Mouse (Mus musculus) heart, adult 2 months (tissue): Measurements from ENCODE around the gene Crp. TPM values are rescaled to one million over a fixed set of nuclear protein-coding genes. Genes with fewer than 3 reads are reported as not detected.

Experiments used
- DNase-seq, 2 experiments: peaks; one replicate each; pipeline ENCODE4 v3.0.0; 2021
- H3K27ac ChIP-seq: fragments of 200-600 bp; 2 replicates; pipeline ENCODE4 v1.8.1; 2022
- H3K27me3 ChIP-seq: fragments of 200-500 bp; 2 replicates; pipeline ENCODE4 v1.6.1; 2012; ENCODE audit warnings: mild to moderate bottlenecking, low read length, inconsistent platforms, mixed read lengths; ENCODE audit not compliant: control insufficient read depth, insufficient read depth
- H3K36me3 ChIP-seq: fragments of 200-500 bp; 2 replicates; pipeline ENCODE4 v1.6.1; 2012; ENCODE audit warnings: low read length, inconsistent platforms; ENCODE audit not compliant: control insufficient read depth, insufficient read depth
- H3K4me1 ChIP-seq: fragments of 200-500 bp; 2 replicates; pipeline ENCODE4 v1.6.1; 2011; ENCODE audit warnings: low read length; ENCODE audit not compliant: control insufficient read depth, insufficient read depth
- H3K4me3 ChIP-seq: fragments of 200-600 bp; 2 replicates; pipeline ENCODE4 v1.8.1; 2022
- H3K79me2 ChIP-seq: fragments of 200-500 bp; replicated peaks from 2 replicates; pipeline ENCODE4 v1.6.1; 2012; ENCODE audit warnings: mild to moderate bottlenecking, inconsistent platforms, low read length, moderate library complexity, mixed read lengths; ENCODE audit not compliant: control insufficient read depth, insufficient read depth
- H3K9ac ChIP-seq: fragments of 200-500 bp; 2 replicates; pipeline ENCODE4 v1.6.1; 2012; ENCODE audit warnings: low read depth, mild to moderate bottlenecking, control low read depth, inconsistent platforms, low read length, mixed read lengths
- CTCF ChIP-seq: fragments of 200-600 bp; IDR thresholded peaks from 2 replicates; pipeline ENCODE4 v1.8.1; 2022; ENCODE audit warnings: antibody characterized with exemption, mild to moderate bottlenecking, moderate library complexity
- EP300 ChIP-seq: fragments of 200-500 bp; IDR thresholded peaks from 2 replicates; pipeline ENCODE4 v1.6.1; 2011; ENCODE audit warnings: low read depth, low read length, control low read depth; ENCODE audit not compliant: insufficient read depth
- POLR2A ChIP-seq: fragments of 200-500 bp; IDR thresholded peaks from 2 replicates; pipeline ENCODE4 v1.6.1; 2011; ENCODE audit warnings: mild to moderate bottlenecking, low read depth, low read length, control low read depth; ENCODE audit not compliant: insufficient read depth
- WGBS: fragments of 180-500 bp; shearing (Covaris S2); methylation state at CpG from one replicate; pipeline ENCODE4 v1.1.7; 2018; 5-methylcytosine and 5-hydroxymethylcytosine counted together
- intact Hi-C: fragments of 180-260 bp; cut with DNase I; formaldehyde crosslinking; loops from one replicate; pipeline ENCODE4 v1.15.1; 2025
- polyA plus RNA-seq: library from polyadenylated mRNA; depleted of rRNA; stranded (reverse); fragments of >200 nt; gene quantifications from 2 replicates; pipeline ENCODE4 v1.2.3, GENCODE M21; 2012
- total RNA-seq, 2 experiments: library from RNA; stranded (reverse); gene quantifications; 2 replicates each; pipeline ENCODE4 v1.2.3; 2021

The Crp gene
- total and polyA plus RNA-seq, 3 experiments: not detected

GRCm38 (mm10) chr1:172751241-172751640 is 53.4 kb downstream of the Crp start:
- Histone ChIP-seq H3K27me3 (no peaks in the 10 kb centered on the region), H3K79me2 (no peaks in the 10 kb centered on the region), H3K4me3 (no peak overlapping the region), H3K4me1 (no peaks in the 10 kb centered on the region), H3K36me3 (no peaks in the 10 kb centered on the region), H3K27ac (no peak overlapping the region), H3K9ac (no peak overlapping the region)
- WGBS: 78% methylated on average over 3 of the region's 3 CpGs
- DNase-seq: no peak
- intact Hi-C loops: no loop called here
- TF ChIP-seq EP300: no peak
- TF ChIP-seq POLR2A: no peak
- TF ChIP-seq CTCF: no peak

DNA sequence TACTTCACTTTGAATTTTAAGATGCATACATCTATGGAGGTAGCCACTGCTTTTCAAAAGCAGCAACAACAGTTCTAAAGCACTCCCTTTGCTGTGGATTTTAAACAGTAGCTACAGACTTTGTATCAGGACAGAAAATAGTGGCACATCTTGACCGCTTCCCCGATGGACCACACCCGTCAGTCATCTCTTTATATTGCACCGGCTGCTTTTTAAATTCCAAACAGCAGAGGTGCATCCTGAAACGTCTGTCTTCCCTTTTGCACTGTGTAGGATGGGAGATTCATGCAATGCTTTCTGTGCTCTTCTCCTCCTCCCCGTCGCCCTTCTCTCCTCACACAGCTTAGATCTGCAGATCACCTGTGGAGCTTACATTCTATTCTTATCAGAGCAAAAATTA is 57.3 kb downstream of the Crp start:
- Histone ChIP-seq H3K36me3 (no peaks in the 10 kb centered on the region), H3K4me3 (no peak overlapping the region), H3K27me3 (no peaks in the 10 kb centered on the region), H3K79me2 (no peaks in the 10 kb centered on the region), H3K27ac (no peak overlapping the region), H3K4me1 (no peaks in the 10 kb centered on the region), H3K9ac (no peak overlapping the region)
- 69% methylated on average over 7 of the region's 7 CpGs for WGBS
- TF ChIP-seq EP300: no peak
- TF ChIP-seq POLR2A: no peak
- no peak for TF ChIP-seq CTCF
- DNase-seq: no peak
- intact Hi-C loops: no loop called here

GRCm38 (mm10) chr1:172759525-172759924 is 61.7 kb downstream of the Crp start:
- no peaks in the 10 kb centered on the region for H3K36me3 ChIP-seq
- no peak overlapping the region for H3K4me3 ChIP-seq
- no peak overlapping the region for H3K27ac ChIP-seq
- no peaks in the 10 kb centered on the region for H3K4me1 ChIP-seq
- no peaks in the 10 kb centered on the region for H3K27me3 ChIP-seq
- intact Hi-C loops: no loop called here
- WGBS: 86% methylated on average over 1 of the region's 1 CpGs
- H3K9ac ChIP-seq: no peak overlapping the region
- no peak for DNase-seq
- TF ChIP-seq EP300 (no peak), POLR2A (no peak), CTCF (no peak)
- H3K79me2 ChIP-seq: no peaks in the 10 kb centered on the region

DNA sequence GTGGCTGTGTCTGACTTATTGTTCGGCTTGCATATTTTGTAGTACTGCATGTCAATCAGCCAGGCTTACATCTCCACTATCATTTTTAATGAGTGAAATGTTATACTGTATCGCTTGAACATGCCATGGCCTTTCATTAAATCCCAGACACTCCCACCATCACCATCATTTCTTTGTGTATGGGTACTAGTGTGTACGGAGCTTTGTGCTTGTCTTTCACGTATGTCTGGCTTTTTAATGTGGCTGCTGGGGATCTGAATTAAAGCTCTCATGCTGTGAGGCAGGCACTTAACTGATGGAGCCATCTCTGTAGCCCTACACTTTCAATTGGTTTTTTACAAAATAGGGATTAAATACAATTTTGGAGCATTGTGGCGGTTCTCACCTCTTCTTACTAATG is 81.3 kb downstream of the Crp start:
- no peak for TF ChIP-seq POLR2A
- TF ChIP-seq EP300: no peak
- TF ChIP-seq CTCF: no peak
- no peak for DNase-seq
- H3K27ac ChIP-seq: no peak overlapping the region
- no peaks in the 10 kb centered on the region; the same call in 1 of the 2 replicates for H3K79me2 ChIP-seq
- no peaks in the 10 kb centered on the region for H3K36me3 ChIP-seq
- no peaks in the 10 kb centered on the region for H3K4me1 ChIP-seq
- no peak overlapping the region for H3K4me3 ChIP-seq
- no peaks in the 10 kb centered on the region for H3K27me3 ChIP-seq
- 84% methylated on average over 5 of the region's 5 CpGs for WGBS
- intact Hi-C loops: no loop called here
- no peak overlapping the region for H3K9ac ChIP-seq

DNA sequence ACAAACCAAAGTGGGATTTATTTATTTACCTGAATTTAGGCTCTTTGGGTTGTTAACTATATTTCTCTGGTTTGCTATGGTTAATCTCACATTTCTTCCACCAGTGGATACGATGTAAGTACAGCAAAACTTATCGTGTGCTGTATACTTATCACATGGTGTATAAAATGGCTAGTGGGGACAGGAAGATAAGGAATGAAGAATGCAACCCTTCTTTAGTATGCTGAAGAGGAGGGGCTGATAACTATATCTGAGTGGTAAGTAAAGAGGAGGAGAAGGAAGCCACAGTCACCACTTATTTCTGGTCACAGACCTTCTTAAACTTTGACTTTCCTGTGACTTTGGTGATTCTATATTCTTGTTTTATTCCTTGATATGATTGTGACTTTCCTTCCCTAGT is 87.5 kb downstream of the Crp start:
- no peak for TF ChIP-seq EP300
- TF ChIP-seq CTCF: no peak
- no peak for TF ChIP-seq POLR2A
- 36% methylated on average over 2 of the region's 2 CpGs for WGBS
- DNase-seq: no peak
- no peak overlapping the region for H3K27ac ChIP-seq
- H3K9ac ChIP-seq: no peak overlapping the region
- no peaks in the 10 kb centered on the region for H3K79me2 ChIP-seq
- H3K4me3 ChIP-seq: no peak overlapping the region
- H3K27me3 ChIP-seq: no peaks in the 10 kb centered on the region
- no peaks in the 10 kb centered on the region for H3K4me1 ChIP-seq
- H3K36me3 ChIP-seq: no peaks in the 10 kb centered on the region
- intact Hi-C loops: no loop called here

DNA sequence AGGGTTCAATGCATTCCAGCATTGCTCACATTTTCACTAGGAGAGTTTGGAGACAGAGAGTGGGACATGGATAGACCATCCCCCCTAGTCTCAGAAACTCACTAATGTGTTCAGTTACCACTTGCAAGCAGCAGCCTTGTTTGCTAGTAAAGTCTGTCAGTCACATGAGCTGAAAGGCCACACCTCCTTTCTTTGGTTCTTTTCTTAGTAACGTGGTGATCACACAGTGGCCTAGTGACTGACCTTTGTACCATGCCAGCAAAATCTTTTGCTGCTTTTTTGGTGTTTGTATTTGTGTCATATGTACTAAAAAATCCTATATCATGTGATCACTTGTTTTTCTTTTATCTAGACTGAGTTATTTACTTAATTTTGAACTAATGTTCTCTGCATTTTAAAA is 88.0 kb downstream of the Crp start:
- TF ChIP-seq EP300: no peak
- TF ChIP-seq POLR2A: no peak
- no peak for TF ChIP-seq CTCF
- H3K79me2 ChIP-seq: no peaks in the 10 kb centered on the region
- no peaks in the 10 kb centered on the region for H3K36me3 ChIP-seq
- DNase-seq: no peak
- WGBS: 41% methylated on average over 1 of the region's 1 CpGs
- H3K9ac ChIP-seq: no peak overlapping the region
- no peaks in the 10 kb centered on the region for H3K4me1 ChIP-seq
- H3K27me3 ChIP-seq: no peaks in the 10 kb centered on the region
- H3K4me3 ChIP-seq: no peak overlapping the region
- intact Hi-C loops: no loop called here
- H3K27ac ChIP-seq: no peak overlapping the region

GRCm38 (mm10) chr1:172828975-172829374 is 131.1 kb downstream of the Crp start:
- Histone ChIP-seq H3K36me3 (no peaks in the 10 kb centered on the region), H3K27ac (no peak overlapping the region), H3K27me3 (no peaks in the 10 kb centered on the region), H3K4me1 (no peaks in the 10 kb centered on the region), H3K79me2 (no peaks in the 10 kb centered on the region), H3K9ac (no peak overlapping the region), H3K4me3 (no peak overlapping the region)
- TF ChIP-seq POLR2A (no peak), CTCF (no peak), EP300 (no peak)
- intact Hi-C loops: no loop called here
- 60% methylated on average over 2 of the region's 2 CpGs for WGBS
- DNase-seq: no peak
